Mouse (Mus musculus) adrenal gland, adult 10 weeks (tissue): ENCODE data around the gene Nrp2. TPM values are rescaled to one million over a fixed set of nuclear protein-coding genes. Genes with fewer than 3 reads are reported as not detected.

Source experiments
- polyA plus RNA-seq: library from polyadenylated mRNA; stranded (reverse); fragments of 350-450 nt; fragmentation: Illumina TruSeq; extraction: RNeasy Lipid Tissue Mini Kit (QIAGEN cat#74804); gene quantifications from one replicate; pipeline ENCODE4 v1.2.3, GENCODE M21; 2014; ENCODE audit warnings: low read depth, low replicate concordance

Nrp2 gene
- polyA plus RNA-seq: 38.0 TPM

DNA sequence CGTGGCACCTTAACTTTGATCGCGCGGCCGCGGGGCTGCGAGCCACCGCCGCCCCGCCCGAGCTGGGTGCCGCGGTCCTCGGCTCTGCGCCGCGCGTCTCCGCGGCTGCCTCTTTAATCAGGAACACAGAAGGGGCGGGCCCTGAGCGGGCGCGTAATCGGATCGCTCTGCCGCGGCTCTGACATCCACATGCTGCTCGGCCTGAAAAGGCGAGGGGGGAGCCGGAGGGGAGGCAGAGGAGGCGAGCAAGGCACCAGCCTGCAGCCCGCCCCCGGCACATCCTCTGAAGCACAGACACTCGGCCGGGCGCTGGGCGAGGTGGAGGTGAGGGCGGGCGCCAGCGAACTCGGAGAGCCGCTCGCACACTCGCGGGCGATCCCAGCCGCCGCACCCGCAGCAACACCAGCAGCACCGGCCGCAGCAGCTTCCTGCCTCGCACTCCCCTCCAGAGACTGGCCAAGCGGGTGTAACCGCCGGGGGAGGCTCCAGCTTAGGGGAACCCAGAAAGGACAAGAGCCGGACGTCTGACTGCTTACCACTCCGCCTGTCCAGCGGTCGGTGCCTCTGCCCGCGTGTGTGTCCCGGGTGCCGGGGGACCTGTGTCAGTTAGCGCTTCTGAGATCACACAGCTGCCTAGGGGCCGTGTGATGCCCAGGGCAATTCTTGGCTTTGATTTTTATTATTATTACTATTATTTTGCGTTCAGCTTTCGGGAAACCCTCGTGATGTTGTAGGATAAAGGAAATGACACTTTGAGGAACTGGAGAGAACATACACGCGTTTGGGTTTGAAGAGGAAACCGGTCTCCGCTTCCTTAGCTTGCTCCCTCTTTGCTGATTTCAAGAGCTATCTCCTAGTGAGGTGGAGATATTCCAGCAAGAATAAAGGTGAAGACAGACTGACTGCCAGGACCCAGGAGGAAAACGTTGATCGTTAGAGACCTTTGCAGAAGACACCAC lies at the start of gene Nrp2:
TSS of gene Nrp2 (plus strand) at position 128 of the 959 bp plus-strand sequence.

